Mouse (Mus musculus): ENCODE measurements around the gene Rfx7.

- no peak for TF ChIP-seq CTCF (IDR thresholded peaks at IDR 0.05; ENCODE audit: low read depth, low read length)
- no peak for TF ChIP-seq GATA1 (IDR thresholded peaks at IDR 0.05; ENCODE audit: borderline replicate concordance, low read length)
- TF ChIP-seq POLR2AphosphoS5 (IDR thresholded peaks at IDR 0.05; ENCODE audit: insufficient replicate concordance, low read depth, low read length): no peak
- no peak for TF ChIP-seq TAL1 (conservative IDR thresholded peaks at IDR 0.05; ENCODE audit: low read depth, low read length)
- TF ChIP-seq GATA2 (IDR thresholded peaks at IDR 0.05; ENCODE audit: borderline replicate concordance, low read depth, low read length): no peak
These were observed 26.7 kb downstream of the Rfx7 start for GRCm38 (mm10) chr9:72558780-72559179.

Measured in G1E (cell line).